Mouse (Mus musculus) embryo, embryonic 11 days (tissue): Measurements from ENCODE around the gene Col24a1.

Experiments used
- DNase-seq: peaks from one replicate; pipeline ENCODE4 v3.0.0-alpha.2; 2015

The Col24a1 gene

GRCm38 (mm10) chr3:145575743-145576481 lies 283.6 kb downstream of the Col24a1 start, which contains the start of gene Znhit6:
Znhit6 (plus strand) TSS chr3:145576205.
- peak; percentile 98 for DNase-seq

- DNase-seq = no peak
Observed at GRCm38 (mm10) chr3:145576482-145576822, 284.2 kb downstream of the Col24a1 start.

GRCm38 (mm10) chr3:145576876-145577275 lies 284.6 kb downstream of the Col24a1 start:
- no peak for DNase-seq

DNA sequence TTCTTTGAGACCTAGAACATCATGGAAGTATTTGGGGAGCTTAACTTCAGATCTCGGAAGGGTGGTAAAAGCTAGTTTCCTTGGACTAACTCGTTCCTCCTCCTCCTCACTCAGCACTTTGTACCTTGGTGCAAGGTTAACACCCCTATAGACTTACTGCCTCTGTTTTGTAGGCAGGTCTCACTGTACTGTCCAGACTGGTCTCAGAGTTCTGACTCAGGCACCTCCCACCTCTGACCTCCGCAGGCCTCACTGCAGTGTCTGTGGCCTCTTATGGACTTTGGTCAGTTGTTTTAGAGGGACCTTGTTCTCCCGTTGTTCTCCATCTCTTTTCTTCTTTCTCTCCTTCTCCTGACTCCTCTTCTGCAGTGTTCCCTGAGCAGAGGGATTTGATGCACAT lies 290.8 kb downstream of the Col24a1 start:
- DNase-seq = no peak

- peak; percentile 34 for DNase-seq
Observed at GRCm38 (mm10) chr3:145583522-145584200, 291.4 kb downstream of the Col24a1 start.

DNA sequence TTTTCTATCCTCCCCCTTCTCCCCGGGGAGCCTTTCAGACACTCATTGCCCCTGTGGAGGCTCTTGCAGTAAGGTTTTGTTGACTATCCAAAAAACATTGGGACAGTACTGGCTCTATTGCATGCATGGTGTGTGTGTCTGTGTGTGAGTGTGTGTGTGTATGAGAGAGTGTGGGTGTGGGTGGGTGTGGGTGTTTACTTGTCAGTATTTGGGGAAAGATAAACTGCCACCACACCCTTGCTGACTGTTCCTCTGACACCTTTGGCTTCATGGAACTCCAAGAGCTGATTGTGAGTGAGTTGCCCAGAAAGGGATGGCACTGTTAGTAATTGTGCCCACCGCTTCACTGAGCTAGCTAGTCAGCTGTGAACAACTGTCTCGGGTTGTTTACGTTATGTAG lies 298.3 kb downstream of the Col24a1 start:
- DNase-seq = no peak

DNA sequence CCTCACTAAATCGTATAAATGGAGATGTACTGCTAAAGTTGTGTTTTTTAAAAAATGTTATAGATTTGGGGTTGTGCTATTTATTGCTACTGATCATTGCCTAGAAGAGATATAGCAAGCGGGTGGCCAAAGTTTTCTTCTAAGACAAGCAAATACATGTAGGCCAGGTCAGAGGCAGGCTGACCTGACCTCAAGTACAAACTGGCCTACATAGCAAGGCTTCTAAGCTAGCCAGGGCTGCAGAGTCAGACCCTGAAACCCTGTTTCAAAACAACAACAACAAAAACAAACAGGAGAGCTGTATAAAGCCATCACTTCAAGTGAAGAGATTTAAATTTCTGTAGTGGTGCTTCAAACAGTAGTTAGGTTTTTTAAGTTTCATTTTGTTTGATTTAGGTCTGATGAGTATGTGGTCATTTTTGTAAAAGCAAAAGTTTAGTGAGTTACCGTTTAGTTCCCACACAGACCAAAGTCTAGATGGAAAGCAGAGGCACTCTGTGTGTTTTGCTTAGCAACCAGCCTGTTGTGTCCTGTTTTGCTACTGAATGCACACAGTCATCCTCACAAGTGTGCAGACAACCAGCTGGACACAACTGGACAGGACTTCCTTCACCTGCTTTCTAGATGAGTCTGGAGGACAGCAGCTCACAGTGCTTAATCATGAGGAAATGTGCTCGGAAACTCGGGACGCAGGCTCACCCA lies 299.7 kb downstream of the Col24a1 start:
- no peak for DNase-seq

DNA sequence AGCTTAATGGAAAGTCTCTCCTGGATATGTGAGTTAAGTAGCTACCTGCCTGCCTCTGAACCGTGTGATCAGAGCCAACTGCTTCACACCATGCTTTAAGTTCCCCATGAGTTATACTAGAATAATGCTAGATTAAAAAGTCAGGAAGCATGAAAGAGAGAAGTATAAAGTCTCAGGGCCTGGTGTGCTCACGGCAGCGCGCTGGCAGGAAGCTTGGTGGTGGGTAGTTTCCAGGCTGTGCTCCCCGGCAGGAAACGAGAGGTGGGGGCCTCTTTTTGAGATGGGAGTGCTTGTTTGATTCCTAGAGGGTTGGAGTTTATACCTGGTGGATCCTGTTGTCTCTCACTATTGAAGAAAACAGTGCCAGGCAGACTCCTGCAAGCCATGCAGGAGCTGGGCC lies 303.1 kb downstream of the Col24a1 start:
- no peak for DNase-seq

DNA sequence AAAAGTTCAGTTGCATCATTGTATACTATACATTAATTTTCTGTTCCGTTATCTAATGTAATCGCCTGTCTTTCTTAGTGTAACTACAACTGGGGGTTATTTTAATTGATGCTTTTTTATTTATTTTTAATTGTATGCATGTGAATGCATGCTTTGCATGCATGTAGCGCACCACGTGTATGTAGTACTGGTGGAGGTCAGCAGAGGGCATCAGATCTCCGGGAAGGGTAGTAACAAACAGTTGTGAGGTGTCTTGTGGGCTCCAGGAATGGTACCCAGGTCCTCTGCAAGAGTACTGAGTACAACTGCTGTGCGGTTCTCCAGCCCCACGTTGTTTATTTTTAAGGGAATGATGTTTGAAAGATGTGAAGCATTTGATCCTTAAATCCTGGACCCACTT lies 306.8 kb downstream of the Col24a1 start:
- no peak for DNase-seq

DNA sequence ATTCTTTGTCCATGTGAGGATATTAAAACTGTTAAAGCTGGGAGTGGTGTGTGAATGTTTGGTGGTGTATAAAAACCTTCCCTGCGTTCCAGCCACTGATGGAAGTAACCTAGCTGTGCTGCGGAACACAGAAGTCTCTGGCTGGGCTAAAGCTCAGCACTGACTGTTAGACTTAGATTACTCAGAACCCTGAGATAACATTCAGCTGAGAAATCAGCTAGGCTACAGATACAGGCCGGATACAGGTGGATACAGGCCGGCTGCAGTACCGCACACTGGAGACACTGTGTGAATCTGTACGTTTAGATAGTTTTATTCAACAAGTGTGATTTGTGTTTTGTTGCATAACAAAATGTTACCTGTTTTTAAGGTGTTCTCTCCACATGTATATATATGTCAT lies 308.5 kb downstream of the Col24a1 start:
- DNase-seq = no peak

DNA sequence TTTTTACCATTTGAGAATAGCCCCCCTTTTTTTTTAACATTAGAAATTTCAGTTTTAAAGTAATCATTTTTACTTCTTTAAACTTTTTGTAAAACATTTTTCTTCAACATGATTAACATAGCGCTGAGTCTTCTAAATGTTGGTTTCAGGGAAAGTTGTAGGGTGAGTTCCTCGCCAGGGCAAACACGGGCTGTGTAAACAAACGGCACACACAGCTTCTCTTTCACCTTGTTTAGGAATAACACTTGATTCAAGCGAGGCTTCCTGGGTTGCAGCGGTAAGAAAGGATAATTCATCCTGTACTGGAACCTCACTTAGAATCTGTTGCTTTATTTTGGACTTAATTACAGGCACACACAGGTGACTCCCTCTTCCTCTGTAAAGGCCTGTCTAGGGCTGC lies 309.1 kb downstream of the Col24a1 start:
- DNase-seq = no peak
